Mouse (Mus musculus): ENCODE measurements around the gene 2810408A11Rik. TPM values are rescaled to one million over a fixed set of nuclear protein-coding genes. Genes with fewer than 3 reads are reported as not detected.
A peak's percentile ranks its signal among the peaks of the same experiment; 100 is the strongest.
"Not testable (repeated sequence)": the region's sequence is repeated elsewhere in the genome, so short reads cannot be mapped to it uniquely, and the experiment has no call there.

The 2810408A11Rik gene
- polyA plus RNA-seq, 1 experiment, result 0.38 TPM

- no peak within 1 kb of the TSS for H3K27ac ChIP-seq (ENCODE audit: insufficient read depth, low read length)
- TF ChIP-seq CTCF (IDR thresholded peaks at IDR 0.05; ENCODE audit: extremely low read depth, insufficient read depth, low read length) (no peak), POLR2A (IDR thresholded peaks at IDR 0.05; ENCODE audit: extremely low read depth, insufficient read depth, low read length) (no peak)
- H3K4me3 ChIP-seq (ENCODE audit: insufficient read depth, low read length), result no peak within 1 kb of the TSS
- no peaks in the 10 kb centered on the region for H3K4me1 ChIP-seq (ENCODE audit: control insufficient read depth, insufficient read depth, low read length)
Measured at GRCm38 (mm10) chr11:69877878-69878277, 22.9 kb downstream of the 2810408A11Rik start, which contains the start of gene Tmem95. Gene Tmem95 (minus strand): TSS chr11:69878018.

- H3K27ac ChIP-seq (ENCODE audit: insufficient read depth, low read length), result no peak overlapping the region
- no peak overlapping the region for H3K4me3 ChIP-seq (ENCODE audit: insufficient read depth, low read length)
- TF ChIP-seq CTCF (IDR thresholded peaks at IDR 0.05; ENCODE audit: extremely low read depth, insufficient read depth, low read length) (peak; percentile 71), POLR2A (IDR thresholded peaks at IDR 0.05; ENCODE audit: extremely low read depth, insufficient read depth, low read length) (no peak)
- no peaks in the 10 kb centered on the region for H3K4me1 ChIP-seq (ENCODE audit: control insufficient read depth, insufficient read depth, low read length)
Measured at GRCm38 (mm10) chr11:69876867-69877266, 23.9 kb downstream of the 2810408A11Rik start.

GRCm38 (mm10) chr11:69876186-69876585, 24.6 kb downstream of the 2810408A11Rik start:
- Histone ChIP-seq H3K4me3 (ENCODE audit: insufficient read depth, low read length) (no peak overlapping the region), H3K27ac (ENCODE audit: insufficient read depth, low read length) (no peak overlapping the region), H3K4me1 (ENCODE audit: control insufficient read depth, insufficient read depth, low read length) (no peaks in the 10 kb centered on the region)
- TF ChIP-seq POLR2A (IDR thresholded peaks at IDR 0.05; ENCODE audit: extremely low read depth, insufficient read depth, low read length) (no peak), CTCF (IDR thresholded peaks at IDR 0.05; ENCODE audit: extremely low read depth, insufficient read depth, low read length) (no peak)

GRCm38 (mm10) chr11:69872451-69872850, 28.3 kb downstream of the 2810408A11Rik start:
- Histone ChIP-seq H3K27ac (ENCODE audit: insufficient read depth, low read length) (no peak overlapping the region), H3K4me3 (ENCODE audit: insufficient read depth, low read length) (no peak overlapping the region), H3K4me1 (ENCODE audit: control insufficient read depth, insufficient read depth, low read length) (no peaks in the 10 kb centered on the region)
- TF ChIP-seq POLR2A (IDR thresholded peaks at IDR 0.05; ENCODE audit: extremely low read depth, insufficient read depth, low read length) (no peak), CTCF (IDR thresholded peaks at IDR 0.05; ENCODE audit: extremely low read depth, insufficient read depth, low read length) (no peak)

GRCm38 (mm10) chr11:69871822-69872221, 29.0 kb downstream of the 2810408A11Rik start:
- TF ChIP-seq POLR2A (IDR thresholded peaks at IDR 0.05; ENCODE audit: extremely low read depth, insufficient read depth, low read length), result no peak
- no peak for TF ChIP-seq CTCF (IDR thresholded peaks at IDR 0.05; ENCODE audit: extremely low read depth, insufficient read depth, low read length)
- Histone ChIP-seq H3K4me3 (ENCODE audit: insufficient read depth, low read length) (no peak overlapping the region), H3K4me1 (ENCODE audit: control insufficient read depth, insufficient read depth, low read length) (no peaks in the 10 kb centered on the region), H3K27ac (ENCODE audit: insufficient read depth, low read length) (no peak overlapping the region)

- no peak overlapping the region for H3K27ac ChIP-seq (ENCODE audit: insufficient read depth, low read length)
- TF ChIP-seq POLR2A (IDR thresholded peaks at IDR 0.05; ENCODE audit: extremely low read depth, insufficient read depth, low read length) (no peak), CTCF (IDR thresholded peaks at IDR 0.05; ENCODE audit: extremely low read depth, insufficient read depth, low read length) (no peak)
- H3K4me3 ChIP-seq (ENCODE audit: insufficient read depth, low read length), result no peak overlapping the region
- peaks cover 2% of the 10 kb centered on the region; the same call in 1 of the 2 replicates for H3K4me1 ChIP-seq (ENCODE audit: control insufficient read depth, insufficient read depth, low read length)
Measured at GRCm38 (mm10) chr11:69870289-69871069, 30.3 kb downstream of the 2810408A11Rik start.

GRCm38 (mm10) chr11:69867335-69867734, 33.5 kb downstream of the 2810408A11Rik start:
- Histone ChIP-seq H3K4me1 (ENCODE audit: control insufficient read depth, insufficient read depth, low read length) (peaks cover 2% of the 10 kb centered on the region; the same call in 1 of the 2 replicates), H3K4me3 (ENCODE audit: insufficient read depth, low read length) (no peak overlapping the region), H3K27ac (ENCODE audit: insufficient read depth, low read length) (no peak overlapping the region)
- TF ChIP-seq POLR2A (IDR thresholded peaks at IDR 0.05; ENCODE audit: extremely low read depth, insufficient read depth, low read length), result no peak

GRCm38 (mm10) chr11:69865561-69865960, 35.2 kb downstream of the 2810408A11Rik start:
- Histone ChIP-seq H3K4me3 (ENCODE audit: insufficient read depth, low read length) (no peak overlapping the region), H3K27ac (ENCODE audit: insufficient read depth, low read length) (no peak overlapping the region), H3K4me1 (ENCODE audit: control insufficient read depth, insufficient read depth, low read length) (peaks cover 2% of the 10 kb centered on the region; the same call in 1 of the 2 replicates)
- TF ChIP-seq CTCF (IDR thresholded peaks at IDR 0.05; ENCODE audit: extremely low read depth, insufficient read depth, low read length) (no peak), POLR2A (IDR thresholded peaks at IDR 0.05; ENCODE audit: extremely low read depth, insufficient read depth, low read length) (no peak)

GRCm38 (mm10) chr11:69864138-69864860, 36.5 kb downstream of the 2810408A11Rik start:
- H3K4me3 ChIP-seq (ENCODE audit: insufficient read depth, low read length), result no peak overlapping the region

GRCm38 (mm10) chr11:69863729-69864128, 37.1 kb downstream of the 2810408A11Rik start:
- H3K4me3 ChIP-seq (ENCODE audit: insufficient read depth, low read length); H3K4me1 ChIP-seq (ENCODE audit: control insufficient read depth, insufficient read depth, low read length); H3K27ac ChIP-seq (ENCODE audit: insufficient read depth, low read length): not testable (repeated sequence)

More at GRCm38 (mm10) chr11:69864138-69864860, 36.5 kb downstream of the 2810408A11Rik start:
- Histone ChIP-seq H3K4me1 (ENCODE audit: control insufficient read depth, insufficient read depth, low read length) (peaks cover 2% of the 10 kb centered on the region; the same call in 1 of the 2 replicates), H3K27ac (ENCODE audit: insufficient read depth, low read length) (no peak overlapping the region)
- TF ChIP-seq CTCF (IDR thresholded peaks at IDR 0.05; ENCODE audit: extremely low read depth, insufficient read depth, low read length) (no peak), POLR2A (IDR thresholded peaks at IDR 0.05; ENCODE audit: extremely low read depth, insufficient read depth, low read length) (no peak)
